Mouse (Mus musculus): ENCODE results near the gene Lgsn. TPM values are rescaled to one million over a fixed set of nuclear protein-coding genes. Genes with fewer than 3 reads are reported as not detected.

Lgsn gene
- total RNA-seq (2021): not detected

DNA sequence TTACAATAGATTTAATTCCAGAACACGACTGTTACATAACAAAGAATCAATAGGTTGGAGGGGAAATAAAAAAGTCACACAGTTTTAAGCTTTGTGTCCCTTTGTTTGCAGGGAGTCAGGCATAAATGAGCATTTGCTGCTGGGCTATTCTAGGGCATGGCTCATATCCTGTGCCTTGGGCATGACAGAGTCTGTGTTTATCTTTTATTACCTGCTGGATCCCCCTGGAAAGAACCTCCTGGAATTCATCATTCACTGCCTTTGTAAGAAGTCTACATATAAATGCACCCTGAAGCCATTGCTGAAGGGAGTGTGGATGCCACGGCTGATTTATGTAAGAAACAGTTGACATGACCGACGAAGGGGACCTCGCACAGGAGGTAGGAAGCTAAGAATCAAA, at the start of gene Lgsn:
TSS of gene Lgsn (plus strand) at position 301 of the 400 bp plus-strand sequence.
- no peak for DNase-seq (ENCODE audit: extremely low spot score in 1 of 2, low spot score in 1 of 2)

DNA sequence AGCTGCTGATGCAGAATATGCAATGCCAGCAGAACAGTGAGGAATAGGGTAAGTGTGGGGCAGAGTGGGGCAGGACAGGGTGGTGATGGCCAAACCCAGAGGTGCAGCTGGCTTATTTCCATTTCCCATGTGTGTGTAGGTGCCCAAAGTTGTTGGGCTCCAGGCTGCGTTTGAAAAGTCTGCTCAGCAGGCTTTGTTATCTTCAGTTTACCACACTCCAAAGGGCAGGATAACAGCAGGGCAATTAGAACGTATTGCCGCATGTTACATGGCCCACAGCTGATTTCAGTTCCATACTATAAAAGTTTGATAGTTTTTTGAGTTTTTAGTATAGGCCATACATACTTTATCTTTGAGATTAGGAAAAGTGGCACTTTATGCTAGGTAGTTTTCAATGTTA, 37.8 kb upstream of the Lgsn start:
- DNase-seq (ENCODE audit: extremely low spot score in 1 of 2, low spot score in 1 of 2): no peak

DNA sequence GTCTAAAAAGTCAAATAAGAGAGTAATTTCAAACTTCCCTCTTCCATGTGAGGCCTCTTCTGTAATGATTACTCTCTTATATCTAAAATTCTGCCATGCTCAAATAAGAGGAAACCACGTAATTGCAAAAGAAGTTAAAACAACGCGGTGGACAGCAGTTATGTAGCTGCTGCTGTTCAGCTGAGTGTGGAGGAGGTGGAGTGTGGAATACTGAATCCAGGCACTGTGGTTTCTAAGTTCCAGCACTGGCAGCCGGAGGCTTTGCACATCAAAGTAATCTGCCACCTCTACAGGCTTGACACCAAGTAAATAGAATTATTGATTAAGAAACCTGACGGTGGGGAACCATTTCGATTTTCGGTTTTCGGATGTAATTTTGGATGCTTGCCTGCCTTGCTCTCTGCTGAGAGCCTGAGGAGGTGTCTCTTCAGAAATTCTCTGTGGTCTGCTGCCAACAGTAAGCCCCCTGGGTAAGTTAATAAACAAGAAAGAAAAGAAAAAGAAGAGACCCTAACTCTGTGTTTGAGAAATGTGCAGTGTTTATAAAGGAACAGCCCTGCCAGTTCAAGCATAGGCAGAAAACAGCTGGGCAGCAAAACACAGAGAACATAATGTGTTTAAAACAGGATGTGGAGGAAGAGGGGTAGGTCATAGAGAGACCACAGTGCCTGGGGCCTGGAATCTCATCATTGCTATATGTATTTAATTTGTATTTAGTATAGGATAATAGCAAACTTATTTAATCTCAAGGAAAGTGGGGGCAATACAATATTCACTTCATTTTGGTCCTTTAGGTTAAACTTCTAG, 33.7 kb upstream of the Lgsn start:
- no peak for DNase-seq (ENCODE audit: extremely low spot score in 1 of 2, low spot score in 1 of 2)

DNA sequence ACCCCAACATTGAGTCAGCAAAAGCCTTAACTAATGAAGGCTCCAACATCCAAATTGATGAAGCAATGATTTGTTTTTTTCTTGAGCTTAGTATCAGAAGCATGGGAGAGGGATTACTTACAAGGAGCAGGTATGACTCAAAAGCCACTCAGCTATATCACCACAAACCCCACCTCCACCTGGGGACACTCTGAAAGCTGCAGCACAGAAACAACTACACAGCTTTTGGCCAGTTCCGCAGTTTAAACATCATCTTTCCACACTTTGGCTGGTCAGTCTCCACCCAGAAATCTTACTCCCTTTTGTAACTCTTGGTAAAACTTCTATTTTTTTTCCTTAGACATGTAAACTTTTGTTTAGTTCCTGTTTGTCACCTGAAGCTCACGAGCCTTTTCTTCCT, 32.6 kb upstream of the Lgsn start:
- no peak for DNase-seq (ENCODE audit: extremely low spot score in 1 of 2, low spot score in 1 of 2)

DNA sequence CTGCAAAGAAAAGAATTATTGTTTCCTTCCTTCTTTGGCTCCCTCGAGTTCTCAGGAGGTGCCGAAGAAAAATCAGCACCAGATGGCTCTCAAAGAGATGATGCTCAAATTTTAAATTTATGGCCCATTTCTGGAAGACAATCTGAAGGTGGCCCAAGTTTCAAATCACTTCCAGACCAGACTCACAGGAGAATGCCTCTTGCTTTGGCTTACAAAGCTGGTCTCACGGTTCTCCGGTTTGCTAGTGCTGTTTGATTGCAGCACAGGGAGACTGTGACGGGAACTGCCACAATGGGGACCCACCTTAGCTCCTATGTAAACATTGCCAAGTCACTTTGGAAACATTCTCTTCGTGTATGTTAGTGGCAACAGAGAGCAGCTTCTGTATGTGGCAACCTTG, 26.5 kb upstream of the Lgsn start:
- no peak for DNase-seq (ENCODE audit: extremely low spot score in 1 of 2, low spot score in 1 of 2)

DNA sequence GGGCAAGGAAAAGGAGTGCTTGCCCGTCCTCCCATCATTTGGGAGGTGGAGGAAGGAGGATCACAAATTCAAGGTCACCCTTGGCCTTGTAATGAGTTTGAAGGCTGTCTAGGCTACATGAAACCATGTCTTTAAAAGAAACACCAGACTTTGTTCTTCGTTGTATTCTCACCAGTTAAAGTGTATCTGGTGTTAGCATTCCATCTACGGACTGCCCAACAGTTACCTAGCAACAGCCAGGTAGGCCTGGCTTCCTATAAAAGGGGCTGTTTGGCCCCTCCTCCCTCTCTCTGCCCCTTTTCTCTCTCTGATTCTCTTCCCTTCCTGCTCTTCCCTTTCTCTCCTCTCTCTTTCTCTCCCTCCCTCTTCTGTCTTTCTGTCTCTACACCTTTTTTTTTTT, 25.7 kb upstream of the Lgsn start:
- no peak for DNase-seq (ENCODE audit: extremely low spot score in 1 of 2, low spot score in 1 of 2)

DNA sequence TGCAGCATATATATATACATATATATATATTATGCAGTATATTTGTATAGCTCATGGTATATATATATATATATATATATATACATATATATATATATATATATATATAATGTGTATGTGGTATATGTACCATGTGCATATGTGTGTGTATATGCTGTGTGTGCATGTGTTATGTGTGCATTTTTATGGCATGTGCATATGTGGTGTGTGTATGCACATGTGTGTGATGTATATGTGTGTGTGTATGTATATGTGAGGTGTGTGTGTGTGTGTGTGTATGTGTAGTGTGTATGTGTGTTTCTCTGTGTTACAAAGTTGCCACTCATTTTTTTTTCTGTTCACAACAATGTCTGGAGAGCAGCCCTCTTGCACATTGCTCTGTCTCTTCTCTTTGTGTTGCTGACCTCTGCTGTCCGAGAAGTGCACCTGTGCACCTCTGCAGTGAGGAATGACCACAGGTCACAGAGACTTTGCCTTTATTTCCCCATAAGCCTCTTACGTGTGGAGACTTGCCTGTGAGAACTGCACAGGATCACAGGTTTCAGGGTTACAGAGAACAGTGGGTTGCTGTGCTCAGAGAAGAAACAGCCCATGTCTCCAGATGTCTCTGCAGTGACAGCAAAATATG, 23.3 kb upstream of the Lgsn start:
- no peak for DNase-seq (ENCODE audit: extremely low spot score in 1 of 2, low spot score in 1 of 2)

DNA sequence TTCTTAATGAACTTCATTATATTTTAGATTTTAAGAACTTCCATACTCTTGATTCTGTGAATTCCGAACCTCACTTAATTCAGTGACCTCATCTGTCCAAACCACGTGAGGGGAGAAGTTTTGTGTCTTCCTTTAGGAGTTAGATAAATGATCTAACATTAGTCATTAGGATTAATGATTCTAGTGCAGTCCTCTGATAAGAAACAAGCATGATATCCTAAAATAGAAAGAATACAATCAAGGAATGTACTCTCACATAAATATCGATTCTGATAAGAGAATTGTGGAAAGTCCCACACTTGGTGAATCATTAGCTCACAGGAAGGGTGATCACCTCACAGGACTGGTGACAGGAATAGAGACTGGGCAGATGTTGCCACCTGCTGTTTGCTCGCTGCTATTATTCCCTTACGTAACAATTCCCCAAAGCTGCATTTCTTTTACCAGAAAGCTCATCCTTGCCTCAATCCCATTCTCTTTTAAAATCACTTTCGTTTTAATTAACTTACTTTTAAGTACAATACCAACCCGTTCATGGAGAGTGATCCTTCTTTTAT, 22.3 kb upstream of the Lgsn start:
- peak in 1 of 2 experiments; percentile 50 for DNase-seq (ENCODE audit: extremely low spot score in 1 of 2, low spot score in 1 of 2)

DNA sequence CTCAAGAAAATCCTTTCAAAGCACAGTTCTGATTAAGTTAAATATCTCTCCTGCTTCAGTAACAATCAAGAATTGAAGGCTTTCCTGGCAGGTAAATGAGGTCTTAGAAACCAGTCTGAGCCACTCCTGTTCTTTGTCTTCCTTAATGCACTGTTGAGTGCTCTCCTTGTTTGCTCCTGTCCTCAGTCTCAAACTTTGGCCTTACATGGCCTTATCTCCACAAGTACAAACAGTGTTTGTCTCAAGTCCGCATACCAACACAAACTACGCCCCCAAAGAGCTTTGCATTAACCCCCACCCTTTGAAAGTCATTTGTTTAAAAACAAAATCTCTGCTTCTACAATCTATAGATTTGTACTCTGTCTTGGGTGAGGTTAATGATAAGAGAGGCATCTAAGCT, 20.0 kb upstream of the Lgsn start:
- no peak for DNase-seq (ENCODE audit: extremely low spot score in 1 of 2, low spot score in 1 of 2)

DNA sequence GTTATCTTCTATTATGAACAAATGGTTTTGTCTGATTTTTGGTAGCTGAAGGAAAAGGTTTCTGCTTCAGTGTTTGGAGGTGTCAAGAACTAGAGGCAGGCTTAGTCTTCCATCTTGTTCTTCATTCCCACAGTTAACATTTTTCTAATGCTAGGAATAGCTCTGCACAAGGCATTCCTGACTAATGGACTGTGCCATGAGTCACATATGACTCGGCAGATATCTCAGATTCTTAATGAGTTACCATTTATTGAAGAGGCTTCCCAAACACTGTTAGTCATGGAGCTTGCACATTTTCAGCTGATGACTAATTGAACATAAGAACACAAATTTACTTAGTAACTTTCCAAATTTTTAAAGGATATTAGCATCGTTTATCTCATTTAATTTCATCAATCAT, 19.3 kb upstream of the Lgsn start:
- no peak for DNase-seq (ENCODE audit: extremely low spot score in 1 of 2, low spot score in 1 of 2)

DNA sequence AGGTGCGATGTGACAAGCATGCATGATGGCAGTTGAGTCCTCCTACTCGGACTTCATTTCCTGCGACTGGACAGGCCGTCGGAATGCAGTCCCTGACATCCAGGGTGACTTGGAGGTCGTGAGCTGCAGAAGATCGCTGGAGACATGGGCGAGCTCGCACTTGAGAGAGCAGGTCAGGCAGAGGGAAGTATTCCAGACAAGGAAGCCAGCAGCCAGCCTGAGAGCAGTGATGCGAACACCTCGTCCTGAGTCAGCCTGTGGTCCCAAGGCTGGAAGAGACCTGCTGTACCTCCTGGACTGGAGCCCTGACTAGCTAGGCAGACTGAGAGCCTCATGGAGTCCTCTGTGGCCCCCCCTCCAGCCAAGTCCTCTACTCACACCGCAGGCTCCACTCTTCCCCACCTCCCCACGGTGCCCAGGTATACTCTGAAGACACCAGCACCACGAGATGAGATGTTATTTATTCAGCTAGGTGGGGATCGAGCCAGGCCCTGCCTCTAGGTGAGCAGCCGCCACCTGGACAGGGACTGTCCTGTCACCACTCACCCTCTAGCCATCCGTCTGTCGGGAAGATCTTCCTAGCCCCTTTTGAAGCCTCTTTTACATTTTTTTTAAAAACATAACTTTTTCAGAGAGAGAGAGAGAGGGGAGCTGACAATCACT, 11.5 kb upstream of the Lgsn start:
- no peak for DNase-seq (ENCODE audit: extremely low spot score in 1 of 2, low spot score in 1 of 2)

DNA sequence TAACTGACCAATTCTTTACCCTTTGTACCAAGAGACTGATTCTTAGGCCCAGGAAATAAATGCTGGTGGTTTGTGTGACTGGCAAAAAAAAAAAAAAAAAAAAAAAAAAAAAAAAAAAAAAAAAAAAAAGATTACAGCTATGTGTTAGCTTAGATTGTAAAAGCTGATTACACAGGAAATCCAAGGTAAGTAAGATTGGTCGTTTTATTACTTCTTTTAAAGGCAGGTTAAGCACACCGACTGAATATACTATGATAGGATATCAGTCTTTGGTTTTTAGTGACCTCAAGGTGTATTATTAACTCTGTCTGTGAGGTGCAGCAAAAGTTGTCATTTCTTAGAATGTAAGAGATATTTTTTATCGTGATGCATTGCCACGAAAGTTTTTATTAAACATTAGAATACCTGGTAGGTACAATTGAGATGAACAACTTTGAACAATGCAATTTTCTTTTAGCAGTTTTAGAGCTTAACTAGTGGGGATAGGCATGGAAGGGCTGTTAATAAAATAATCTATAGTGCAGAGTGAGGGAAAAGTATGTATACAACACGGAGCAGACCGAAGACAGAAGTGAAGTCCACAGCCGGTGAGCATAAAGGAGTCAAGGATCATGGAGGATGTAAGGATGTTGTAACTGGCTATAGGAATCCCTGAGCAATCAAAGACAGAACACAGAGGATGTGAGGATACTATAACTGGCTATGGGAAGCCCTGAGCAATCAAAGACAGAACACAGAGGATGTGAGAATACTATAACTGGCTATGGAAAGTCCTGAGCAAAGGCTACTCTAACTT, 10.7 kb upstream of the Lgsn start:
- no peak for DNase-seq (ENCODE audit: extremely low spot score in 1 of 2, low spot score in 1 of 2)

DNA sequence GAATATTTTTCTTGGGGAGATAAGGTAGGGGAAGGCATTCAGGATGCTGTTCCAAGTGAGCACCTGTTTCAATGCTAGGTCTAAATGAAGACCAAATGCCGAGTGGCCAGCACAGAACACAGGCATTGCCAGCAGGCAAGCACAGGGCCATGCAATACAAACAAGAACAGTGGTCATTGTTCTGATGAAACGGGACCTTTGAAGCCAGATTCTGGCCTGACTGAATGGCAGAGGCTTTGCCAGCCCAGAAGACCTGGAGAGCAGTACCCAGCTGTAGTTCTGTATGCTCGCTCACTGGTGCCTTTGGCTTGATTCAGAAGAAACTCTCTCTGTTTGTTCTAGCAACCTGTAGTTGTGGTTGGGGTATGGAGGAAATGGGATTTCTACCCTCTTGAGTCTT, 800 bp upstream of the Lgsn start:
- DNase-seq (ENCODE audit: extremely low spot score in 1 of 2, low spot score in 1 of 2): no peak

DNA sequence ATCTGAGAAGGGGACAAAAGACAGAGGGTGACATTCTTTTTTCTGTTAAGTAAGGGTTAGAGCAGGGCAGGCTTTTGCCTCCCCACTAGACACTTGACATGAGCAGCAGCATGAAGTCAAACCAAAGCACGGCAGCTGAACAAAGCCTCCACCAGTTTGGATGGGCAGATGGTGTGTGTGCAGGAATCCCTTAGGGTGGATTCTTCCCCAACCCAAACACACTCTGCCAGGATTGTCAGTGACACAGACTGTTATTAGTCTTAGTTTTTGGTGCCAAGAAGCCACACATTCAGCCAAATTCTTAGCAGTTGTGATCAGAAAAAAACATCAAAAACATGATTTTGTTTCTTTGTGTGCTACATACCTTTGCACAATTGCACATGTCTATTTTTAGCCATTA, 2.1 kb downstream of the Lgsn start:
- peak; percentile 16 to 43 for DNase-seq (ENCODE audit: extremely low spot score in 1 of 2, low spot score in 1 of 2)

DNA sequence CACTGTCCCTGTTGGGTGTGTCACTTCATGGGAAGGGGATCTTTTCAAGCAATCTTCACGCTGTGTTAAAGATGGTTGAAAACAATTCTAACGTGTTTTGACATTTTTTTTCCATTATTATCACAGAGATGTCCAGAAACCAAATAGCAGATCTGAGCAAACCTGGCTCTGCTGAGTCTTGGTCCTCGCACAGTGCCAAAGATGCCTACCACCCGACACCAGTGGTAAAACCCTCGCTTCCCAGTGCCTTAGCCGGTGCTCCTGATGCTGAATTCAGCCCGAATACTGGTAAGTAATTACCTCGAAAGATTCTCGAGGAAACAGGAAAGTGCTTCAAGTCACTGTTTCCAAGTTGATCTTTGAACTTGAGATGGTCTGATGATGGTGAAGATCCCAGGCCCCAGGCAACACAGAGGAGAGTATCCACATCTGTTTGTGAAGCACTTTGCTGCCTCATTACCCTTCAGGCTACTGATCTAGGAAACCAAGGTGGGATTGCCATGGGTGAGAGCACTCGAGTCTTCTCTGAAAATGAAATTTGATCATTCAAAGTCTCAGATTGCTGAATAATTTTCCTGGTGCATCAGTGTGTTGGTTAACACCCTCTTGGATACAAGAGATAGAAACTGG, 14.2 kb downstream of the Lgsn start:
- DNase-seq (ENCODE audit: extremely low spot score in 1 of 2, low spot score in 1 of 2): no peak

DNA sequence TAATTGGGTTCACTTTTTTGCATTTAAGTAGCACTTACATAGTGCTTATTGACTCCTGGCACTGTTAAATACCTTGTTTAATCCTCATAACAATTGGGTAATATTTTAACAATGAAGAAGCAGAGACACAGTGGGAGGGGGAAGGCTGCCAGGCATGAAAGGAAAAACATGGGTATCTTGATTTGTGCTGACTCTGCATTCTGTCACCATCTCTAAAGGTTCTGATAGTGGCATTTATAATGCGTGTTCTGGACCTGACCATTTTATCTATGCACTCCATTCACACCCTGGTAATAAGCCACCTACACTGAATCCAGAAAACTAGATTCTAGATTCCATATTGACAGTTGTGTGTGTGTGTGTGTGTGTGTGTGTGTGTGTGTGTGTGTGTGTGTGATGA, 19.4 kb downstream of the Lgsn start:
- DNase-seq (ENCODE audit: extremely low spot score in 1 of 2, low spot score in 1 of 2): no peak

DNA sequence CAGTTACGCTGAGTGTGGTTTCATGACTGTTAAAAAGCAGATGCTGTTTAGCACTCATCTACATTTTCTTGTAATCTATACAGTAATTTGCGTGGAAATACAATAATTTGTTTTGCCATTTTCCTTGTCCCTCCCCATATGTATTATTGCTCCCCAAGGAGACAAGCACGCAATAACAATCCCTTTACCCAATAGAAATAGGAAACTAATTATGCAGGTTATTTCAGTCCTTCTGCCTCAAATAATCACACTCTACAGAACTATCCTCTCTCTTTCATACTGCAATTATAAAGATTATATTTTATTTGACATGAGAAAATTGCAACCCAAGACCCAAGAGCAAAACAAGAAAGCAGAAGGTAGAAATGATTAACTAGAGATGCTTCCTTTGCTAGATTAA, 20.8 kb downstream of the Lgsn start:
- DNase-seq (ENCODE audit: extremely low spot score in 1 of 2, low spot score in 1 of 2): no peak

DNA sequence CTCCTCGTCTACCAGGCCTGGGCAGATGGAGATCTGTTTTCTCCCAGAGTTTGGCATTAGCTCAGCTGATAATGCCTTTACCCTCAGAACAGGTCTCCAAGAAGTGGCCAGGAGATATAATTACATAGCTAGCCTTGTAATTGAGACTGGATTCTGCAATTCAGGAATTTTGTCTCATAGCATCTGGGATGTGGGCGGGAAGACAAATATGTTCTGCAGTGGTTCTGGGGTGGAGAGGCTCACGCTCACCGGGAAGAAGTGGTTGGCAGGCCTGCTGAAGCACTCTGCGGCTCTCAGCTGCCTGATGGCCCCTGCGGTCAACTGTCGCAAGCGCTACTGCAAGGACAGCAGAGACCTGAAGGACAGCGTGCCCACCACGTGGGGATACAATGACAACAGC, 27.6 kb downstream of the Lgsn start:
- DNase-seq (ENCODE audit: extremely low spot score in 1 of 2, low spot score in 1 of 2): no peak

DNA sequence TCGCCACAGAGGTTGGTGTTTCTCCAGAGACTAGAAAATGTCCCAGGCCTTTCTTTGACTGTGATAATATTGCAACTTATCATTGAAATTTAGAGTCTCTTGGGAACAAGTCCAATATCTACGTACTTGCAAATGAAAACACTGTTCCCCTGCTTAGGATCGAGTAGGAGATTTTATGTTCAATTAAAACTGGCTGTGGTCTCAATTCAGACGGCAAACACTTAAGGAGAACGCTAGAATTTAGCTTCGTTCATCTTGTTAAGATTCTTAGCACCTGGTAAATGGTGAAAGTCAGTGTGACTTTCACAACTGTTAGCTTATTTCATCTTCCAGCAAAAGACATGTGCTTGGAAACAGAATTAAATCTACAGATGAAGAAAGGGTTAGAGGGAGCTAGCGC, 29.1 kb downstream of the Lgsn start:
- DNase-seq (ENCODE audit: extremely low spot score in 1 of 2, low spot score in 1 of 2): no peak

DNA sequence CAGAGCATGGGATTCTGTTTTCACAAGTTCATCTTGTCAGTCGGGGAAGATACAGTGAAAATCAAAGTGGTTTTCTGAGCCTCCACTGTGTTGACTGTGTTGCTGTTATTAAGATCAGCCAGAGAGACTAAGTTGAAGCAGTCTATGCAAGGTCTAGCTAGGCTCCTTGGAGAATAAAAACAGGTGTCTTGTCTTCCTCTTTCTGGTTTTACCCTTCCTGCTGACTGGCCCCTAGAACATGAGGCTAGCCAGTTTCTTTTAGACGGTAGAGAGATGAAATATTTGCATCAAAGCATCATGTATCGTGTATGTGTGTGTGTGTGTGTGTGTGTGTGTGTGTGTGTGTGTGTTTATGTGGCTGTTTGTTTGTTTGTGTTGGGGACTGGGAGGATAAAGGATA, 29.6 kb downstream of the Lgsn start:
- no peak for DNase-seq (ENCODE audit: extremely low spot score in 1 of 2, low spot score in 1 of 2)
